Mouse (Mus musculus) brain, embryonic 14.5 days (tissue): ENCODE data around the gene Mgat4a.

Source experiments
- CTCF ChIP-seq: fragments of 200-500 bp; IDR thresholded peaks from 2 replicates; pipeline ENCODE4 v1.5.1; 2012; ENCODE audit warnings: inconsistent platforms, mild to moderate bottlenecking, moderate library complexity, borderline replicate concordance; ENCODE audit not compliant: insufficient read depth, insufficient read length; ENCODE audit errors: extremely low read depth
- POLR2A ChIP-seq: fragments of 200-500 bp; IDR thresholded peaks from 2 replicates; pipeline ENCODE4 v1.6.1; 2012; ENCODE audit warnings: mild to moderate bottlenecking, inconsistent platforms, borderline replicate concordance; ENCODE audit not compliant: poor library complexity, insufficient read depth, insufficient read length, severe bottlenecking; ENCODE audit errors: extremely low read depth

- TF ChIP-seq CTCF, result no peak
- no peak for TF ChIP-seq POLR2A
Observed at GRCm38 (mm10) chr1:37496591-37497280, 44.1 kb downstream of the Mgat4a start.
